Mouse (Mus musculus) left cerebral cortex, postnatal 25 days (tissue): ENCODE measurements at regions not wholly inside any gene's neighbourhood (a gene's known extent, or its start where the extent isn't known, plus 50 kb on each side); places are given as distances from the start of the nearest gene placed in this dataset.

Source experiments
- DNase-seq, 2 experiments: peaks; one replicate each; pipeline ENCODE4 v3.0.0; 2022; ENCODE audit warnings: low spot score in 2 of 2, mixed read lengths in 1 of 2
- intact Hi-C: fragments of 180-260 bp; cut with DNase I; formaldehyde crosslinking; loops from one replicate; pipeline ENCODE4 v1.15.1; 2025

DNA sequence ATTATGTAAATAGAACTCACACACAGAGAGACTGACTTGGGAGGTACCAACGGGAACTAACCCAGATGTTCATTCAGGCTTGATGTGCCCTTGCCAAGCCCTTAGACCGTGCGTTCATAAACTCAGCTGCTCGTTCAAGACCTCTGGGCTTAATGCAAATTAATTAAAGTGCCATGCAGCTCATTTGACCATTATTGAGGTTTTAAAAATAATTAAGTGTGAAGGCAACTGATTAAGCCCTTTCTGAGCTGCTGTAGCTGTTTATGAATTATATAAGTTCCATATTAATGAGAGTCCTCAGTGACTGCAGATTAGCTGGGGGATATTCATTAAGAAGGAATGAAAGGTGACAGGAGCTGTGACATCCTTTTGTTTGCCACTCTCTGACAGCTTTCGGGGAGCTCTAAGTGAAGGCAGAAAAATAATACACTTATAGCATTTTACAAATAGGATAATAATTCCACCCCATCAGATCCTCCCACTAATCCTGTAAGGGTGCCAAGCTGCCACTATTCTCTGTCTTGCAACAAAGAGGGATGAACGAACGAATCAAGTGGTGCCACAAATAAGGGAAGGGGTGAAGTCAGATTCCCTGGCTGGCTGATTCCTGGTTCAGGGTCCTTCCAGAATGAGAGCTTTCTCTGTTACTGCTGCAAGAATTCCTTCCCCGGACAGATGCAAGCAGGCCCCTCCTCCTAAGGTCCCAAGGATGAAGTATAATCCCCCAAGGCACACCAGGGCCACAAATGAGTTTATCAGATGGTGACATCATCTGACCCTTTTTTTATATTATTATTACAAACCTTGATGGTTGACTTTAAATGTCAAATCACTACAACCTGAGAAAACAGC, 184.7 kb upstream of the Nckap5 start:
- intact Hi-C loops: loop anchor here (5.0 kb wide), 1 partner anchor 192 kb away; the partner anchor contains the start of gene Mgat5
- DNase-seq: no peak

DNA sequence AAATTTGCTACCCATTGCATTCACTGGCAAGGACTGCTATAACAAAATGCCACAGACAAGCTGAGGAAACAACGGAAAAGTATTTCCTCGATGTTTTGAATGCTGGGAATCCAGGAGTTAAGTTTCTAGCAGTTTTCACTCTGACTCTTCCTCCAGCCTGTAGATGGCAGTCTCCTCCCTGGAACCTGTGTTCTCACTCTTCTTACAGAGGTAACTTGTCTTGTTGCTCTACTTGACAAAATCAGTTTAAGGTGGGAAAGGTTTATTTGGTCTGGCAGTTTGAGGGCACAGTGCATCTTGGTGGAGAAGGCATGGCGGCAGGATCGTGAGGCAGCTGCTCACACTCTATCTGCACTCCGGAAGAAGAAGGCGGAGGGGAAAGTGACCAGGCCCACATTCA, 181.3 kb upstream of the Nckap5 start:
- intact Hi-C loops: no loop called here
- peak; percentile 46 to 55 for DNase-seq

GRCm38 (mm10) chr1:127009699-127010098, 179.1 kb upstream of the Nckap5 start:
- intact Hi-C loops: no loop called here
- no peak for DNase-seq

- intact Hi-C loops: no loop called here
- no peak for DNase-seq
These were observed 171.1 kb upstream of the Nckap5 start for GRCm38 (mm10) chr1:127001700-127002099.

DNA sequence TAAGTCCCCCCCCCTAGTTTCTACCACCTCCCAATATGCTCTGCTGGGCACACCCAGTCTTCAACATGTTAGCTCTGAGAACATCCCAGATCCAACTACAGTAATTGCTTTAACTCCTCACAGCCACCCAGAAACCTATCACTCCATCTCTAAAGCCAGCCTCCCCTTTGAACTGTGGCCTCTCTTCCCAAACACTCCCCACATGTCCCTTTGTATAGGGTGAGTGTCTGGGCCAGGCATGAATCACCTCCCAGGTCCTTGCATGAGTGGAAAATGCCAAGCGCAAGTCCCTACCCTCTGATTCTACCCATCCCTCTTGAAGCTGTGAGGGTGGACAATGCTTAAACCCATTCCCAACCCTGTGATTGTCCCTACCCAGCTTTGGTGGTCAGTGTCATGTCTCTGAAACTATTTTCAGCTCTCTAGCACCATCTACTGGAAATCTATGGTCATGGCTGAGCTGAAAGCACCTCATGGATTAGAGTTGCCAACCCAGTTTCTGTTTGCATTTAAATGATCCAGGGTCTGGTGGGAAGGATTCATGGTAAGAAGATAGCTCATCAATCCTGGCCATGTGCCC, 162.6 kb upstream of the Nckap5 start:
- intact Hi-C loops: loop anchor here (5.0 kb wide), 1 partner anchor 1386 kb away; no protein-coding TSS in a partner anchor
- DNase-seq: peak; percentile 57 to 67

GRCm38 (mm10) chr1:126992441-126992840, 161.8 kb upstream of the Nckap5 start:
- intact Hi-C loops: loop anchor here (5.0 kb wide), 1 partner anchor 1385 kb away; no protein-coding TSS in a partner anchor
- no peak for DNase-seq

- no peak for DNase-seq
- intact Hi-C loops: loop anchor here (10.0 kb wide), 1 partner anchor 1188 kb away; no protein-coding TSS in a partner anchor
These were observed 152.2 kb upstream of the Nckap5 start for GRCm38 (mm10) chr1:126982805-126983204.

- intact Hi-C loops: loop anchor here (10.0 kb wide), 1 partner anchor 1186 kb away; no protein-coding TSS in a partner anchor
- no peak for DNase-seq
These were observed 149.7 kb upstream of the Nckap5 start for GRCm38 (mm10) chr1:126980311-126980710.

DNA sequence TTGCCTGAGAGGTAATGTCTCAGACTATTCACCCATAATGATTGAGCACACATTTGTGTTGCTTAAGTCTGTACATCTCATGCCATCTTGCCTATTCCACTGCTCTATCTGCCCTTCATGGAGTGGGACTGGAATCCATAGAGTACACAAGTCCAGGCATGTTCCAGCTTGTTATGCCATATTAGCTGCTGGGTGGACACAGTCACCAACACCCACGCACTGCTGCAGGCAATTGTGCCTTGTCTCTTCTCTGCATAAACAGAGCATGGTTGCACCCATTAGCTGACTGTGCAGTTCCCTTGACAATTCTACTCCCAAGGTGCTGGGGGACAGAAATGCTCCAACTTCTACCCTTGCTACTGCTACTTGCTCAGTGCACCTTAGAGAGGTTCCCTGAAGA, 143.3 kb upstream of the Nckap5 start:
- no peak for DNase-seq
- intact Hi-C loops: no loop called here

DNA sequence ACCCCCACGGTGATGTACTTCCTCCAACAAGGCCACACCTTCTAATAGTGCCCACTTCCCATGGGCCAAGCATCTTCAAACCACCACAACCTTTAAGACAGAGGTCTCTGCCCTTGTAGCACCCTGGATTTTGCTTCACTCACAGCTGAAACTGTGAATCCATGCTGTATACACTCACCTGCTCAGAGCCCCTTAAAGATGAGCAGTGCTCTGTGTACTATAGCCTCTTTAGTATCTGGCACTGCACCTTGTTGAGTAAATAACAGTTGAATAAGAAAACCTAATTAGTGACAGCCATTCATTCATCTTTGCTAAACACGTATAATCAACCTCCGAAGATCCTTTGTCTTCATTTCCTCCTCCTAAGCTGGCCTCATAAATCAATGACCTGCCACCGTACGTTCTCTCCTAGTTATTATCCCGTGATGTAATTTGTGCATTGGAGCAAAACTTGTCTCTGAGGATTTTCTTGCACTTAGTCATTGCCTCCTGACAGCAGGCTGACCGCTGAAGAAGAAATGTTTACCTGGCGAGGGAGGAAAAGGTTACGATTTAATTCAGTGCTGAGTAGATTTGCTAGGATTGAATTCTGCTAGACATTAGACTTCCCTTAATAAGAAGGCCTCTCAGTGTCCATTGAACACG, 141.3 kb upstream of the Nckap5 start:
- intact Hi-C loops: no loop called here
- DNase-seq: no peak

DNA sequence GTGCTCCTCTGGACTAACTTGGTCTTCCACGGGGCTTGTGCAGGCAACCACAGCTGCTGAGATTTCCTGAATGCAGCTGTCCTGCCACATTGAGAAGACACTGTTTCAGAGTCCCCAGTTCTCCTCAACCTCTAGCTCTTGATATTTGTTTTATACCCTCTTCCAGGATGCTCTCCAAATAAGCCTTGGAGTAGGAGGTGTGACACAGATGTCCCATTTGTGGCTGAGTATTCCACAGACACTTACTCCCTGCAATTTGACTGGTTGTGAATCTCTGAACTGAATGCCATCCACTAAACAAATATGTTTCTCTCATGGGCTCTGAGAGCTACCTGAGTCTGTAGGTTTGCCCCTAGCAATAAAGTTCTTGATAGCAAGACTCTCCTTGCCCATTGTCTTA, 140.5 kb upstream of the Nckap5 start:
- DNase-seq: peak in 1 of 2 experiments; percentile 39
- intact Hi-C loops: no loop called here

- no peak for DNase-seq
- intact Hi-C loops: no loop called here
These were observed 135.8 kb upstream of the Nckap5 start for GRCm38 (mm10) chr1:126966394-126966793.

GRCm38 (mm10) chr1:126955839-126956720, 125.5 kb upstream of the Nckap5 start:
- peak in 1 of 2 experiments; percentile 37 for DNase-seq
- intact Hi-C loops: no loop called here

GRCm38 (mm10) chr1:126947860-126948259, 117.3 kb upstream of the Nckap5 start:
- DNase-seq: no peak
- intact Hi-C loops: no loop called here

DNA sequence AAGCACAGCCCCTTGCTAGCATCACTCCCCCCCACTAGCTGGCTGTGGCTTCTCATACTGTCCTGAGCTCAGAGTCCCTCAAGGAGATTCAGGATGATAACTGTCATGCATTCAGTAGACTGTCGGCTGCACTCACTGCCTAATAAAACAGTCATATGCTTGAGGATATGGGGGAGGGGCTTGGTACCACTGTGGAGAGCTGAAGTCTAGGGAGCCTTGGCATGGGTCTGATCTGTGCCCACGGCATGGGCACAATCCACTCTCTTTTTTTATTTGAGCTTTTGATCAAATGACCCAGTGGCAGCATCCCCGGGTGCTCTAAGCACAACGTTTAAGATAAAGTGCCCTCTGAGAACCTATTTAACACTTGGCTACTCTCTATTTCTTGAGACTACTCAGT, 102.1 kb upstream of the Nckap5 start:
- DNase-seq: no peak
- intact Hi-C loops: loop anchor here (5.0 kb wide), 4 partner anchors 195 to 1325 kb away; no protein-coding TSS in a partner anchor

GRCm38 (mm10) chr1:126931754-126932153, 101.2 kb upstream of the Nckap5 start:
- DNase-seq: peak; percentile 93 to 96
- intact Hi-C loops: loop anchor here (5.0 kb wide), 4 partner anchors 194 to 1324 kb away; no protein-coding TSS in a partner anchor

- DNase-seq: no peak
- intact Hi-C loops: loop anchor here (5.0 kb wide), 4 partner anchors 194 to 1324 kb away; no protein-coding TSS in a partner anchor
These were observed 100.5 kb upstream of the Nckap5 start for GRCm38 (mm10) chr1:126931093-126931492.

DNA sequence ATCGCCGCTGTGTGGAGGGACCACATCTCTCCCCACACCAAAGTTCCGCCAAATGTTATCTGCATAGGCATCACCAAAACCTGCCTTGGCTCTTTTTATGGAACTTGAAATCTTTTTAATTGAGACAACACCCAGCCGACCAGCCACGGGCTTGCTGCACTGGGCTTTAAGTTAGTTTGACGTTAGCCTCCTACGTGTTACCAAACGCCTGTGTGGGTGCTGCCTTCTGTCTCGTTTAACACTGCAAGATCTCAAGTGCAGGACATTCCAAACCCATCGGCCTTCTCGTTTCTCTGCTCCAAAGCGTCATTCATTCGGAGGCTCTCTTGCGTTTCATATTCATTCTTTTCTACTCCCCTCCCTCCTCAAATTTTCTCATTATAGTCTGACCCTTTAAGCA, 100.0 kb upstream of the Nckap5 start:
- DNase-seq: peak in 1 of 2 experiments; percentile 57

DNA sequence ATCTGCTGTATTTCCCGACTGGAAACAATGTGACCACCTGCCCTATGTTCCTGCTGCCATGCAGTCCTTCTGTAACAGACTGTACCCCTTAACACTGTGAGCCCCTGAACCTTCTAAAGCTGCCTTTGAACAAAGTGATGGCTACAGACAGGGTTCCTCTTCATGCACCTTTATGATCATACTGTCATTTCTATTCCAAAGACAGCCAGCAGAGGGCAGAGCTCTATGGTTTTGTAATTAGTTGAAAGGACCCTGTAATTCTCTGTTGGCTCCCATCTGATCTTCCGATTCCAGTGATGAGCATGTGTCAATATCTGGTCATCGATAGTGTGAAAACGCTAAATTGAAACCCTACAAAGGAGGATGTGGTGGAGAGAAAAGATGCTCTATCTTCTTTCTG, 99.1 kb upstream of the Nckap5 start:
- intact Hi-C loops: loop anchor here (5.0 kb wide), 5 partner anchors 97 to 1322 kb away; partner anchors contain the start of gene Nckap5
- DNase-seq: peak in 1 of 2 experiments; percentile 16

More for the DNA sequence above, 100.0 kb upstream of the Nckap5 start:
- intact Hi-C loops: loop anchor here (5.0 kb wide), 4 partner anchors 193 to 1323 kb away; no protein-coding TSS in a partner anchor
